Mouse (Mus musculus): Measurements from ENCODE around the gene 4930467E23Rik.
"Not testable (repeated sequence)": the region's sequence is repeated elsewhere in the genome, so short reads cannot be mapped to it uniquely, and the experiment has no call there.

The 4930467E23Rik gene

DNA sequence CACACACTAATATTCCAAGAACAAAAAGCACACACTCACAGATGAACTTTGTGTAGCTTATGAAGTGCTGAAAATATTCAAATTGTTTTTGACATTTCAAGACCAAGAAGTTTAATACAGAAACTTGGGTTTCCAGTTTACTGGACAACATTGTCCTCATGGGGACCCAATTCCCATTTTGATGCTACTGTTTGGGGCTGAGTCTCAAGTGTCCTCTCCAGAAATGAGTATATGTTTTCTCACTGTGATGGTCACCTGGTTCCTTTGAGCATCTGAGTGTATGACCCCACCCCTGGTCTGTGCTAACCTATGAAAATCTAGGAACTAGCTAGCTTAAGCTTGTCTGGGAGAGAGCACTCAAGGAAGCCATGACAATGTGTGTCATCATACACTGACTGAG, 20.4 kb upstream of the 4930467E23Rik start:
- in situ Hi-C loops (cut with MboI, MseI) = loop anchor here (5.0 kb wide), 2 partner anchors 678 to 1103 kb away; no protein-coding TSS in a partner anchor

DNA sequence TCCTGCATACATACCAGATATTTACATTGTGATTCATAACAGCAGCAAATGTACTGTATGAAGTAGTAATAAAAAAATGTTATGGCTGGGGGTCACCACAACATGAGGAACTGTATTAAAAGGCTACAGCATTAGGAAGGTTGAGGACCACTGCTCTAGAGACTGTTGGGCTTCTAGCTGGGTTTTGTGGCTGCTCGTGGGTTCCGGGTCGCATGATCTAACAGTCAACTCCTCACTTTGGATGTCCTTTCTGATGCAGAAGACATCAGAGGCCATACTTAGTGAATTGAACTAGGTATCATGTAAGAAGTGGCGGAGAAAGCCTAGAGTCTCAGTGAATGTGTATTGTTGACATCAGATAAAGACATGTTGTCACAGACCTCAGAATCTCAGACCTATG, 19.9 kb upstream of the 4930467E23Rik start:
- in situ Hi-C loops (cut with MboI, MseI) = loop anchor here (5.0 kb wide), 2 partner anchors 678 to 1103 kb away; no protein-coding TSS in a partner anchor

GRCm38 (mm10) chr8:19711171-19711860, 18.1 kb upstream of the 4930467E23Rik start:
- in situ Hi-C loops (cut with MboI, MseI) = not testable (repeated sequence)

DNA sequence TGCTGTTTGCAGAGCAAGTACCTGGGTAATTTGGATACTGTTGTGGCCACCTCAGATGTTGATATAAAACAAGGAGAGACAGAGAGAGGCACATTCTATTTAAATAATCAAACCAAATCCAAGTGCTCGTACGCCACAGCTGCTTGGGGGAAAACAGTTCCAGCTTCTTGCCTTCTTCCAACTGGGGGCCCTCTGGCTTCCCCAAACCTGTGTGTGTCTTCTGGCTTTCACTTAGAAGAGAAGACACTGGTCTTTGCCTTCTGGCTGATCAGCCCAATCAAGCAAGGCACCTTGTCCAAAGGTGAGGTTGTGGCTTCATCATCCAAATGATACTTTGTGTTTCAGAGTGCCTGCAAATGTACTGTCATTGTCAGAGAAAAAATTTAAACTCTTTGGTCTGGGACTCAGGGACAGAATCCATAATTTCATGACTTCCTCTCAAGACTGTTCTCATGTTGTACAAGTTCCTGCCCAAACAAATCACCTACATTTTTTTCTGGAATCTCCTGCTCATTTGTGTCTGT, 17.1 kb upstream of the 4930467E23Rik start:
- in situ Hi-C loops (cut with MboI, MseI) = not testable (repeated sequence)

- in situ Hi-C loops (cut with MboI, MseI) = not testable (repeated sequence)
These were observed 16.6 kb upstream of the 4930467E23Rik start for GRCm38 (mm10) chr8:19712816-19713215.

DNA sequence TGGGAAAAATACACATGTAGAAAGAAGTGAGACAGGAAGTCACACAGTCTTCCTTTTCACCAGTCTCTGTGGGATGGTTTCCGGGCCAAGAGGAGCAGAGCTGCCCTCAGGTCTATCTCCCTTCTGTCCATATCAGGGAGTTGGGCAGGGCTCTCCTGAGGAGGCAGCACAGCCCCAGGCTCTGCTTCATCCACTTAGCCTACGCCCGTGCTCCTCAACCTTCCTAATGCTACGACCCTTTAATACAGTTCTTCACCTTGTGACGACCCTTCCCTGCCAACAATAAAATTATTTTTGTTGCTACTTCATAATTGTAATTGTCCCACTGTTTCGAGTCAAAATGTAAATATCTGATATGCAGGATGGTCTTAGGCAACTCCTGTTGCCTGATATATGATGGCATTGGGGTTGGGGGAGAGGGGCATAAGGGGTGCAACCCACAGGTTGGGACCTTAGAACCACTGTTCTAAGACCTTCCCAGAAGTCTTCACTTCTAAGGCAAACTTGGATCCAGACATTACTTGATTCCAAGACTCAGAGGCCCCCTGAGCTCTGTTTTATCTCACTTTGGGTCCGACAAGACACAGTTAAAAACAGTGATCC, 16.0 kb upstream of the 4930467E23Rik start:
- in situ Hi-C loops (cut with MboI, MseI) = not testable (repeated sequence)

DNA sequence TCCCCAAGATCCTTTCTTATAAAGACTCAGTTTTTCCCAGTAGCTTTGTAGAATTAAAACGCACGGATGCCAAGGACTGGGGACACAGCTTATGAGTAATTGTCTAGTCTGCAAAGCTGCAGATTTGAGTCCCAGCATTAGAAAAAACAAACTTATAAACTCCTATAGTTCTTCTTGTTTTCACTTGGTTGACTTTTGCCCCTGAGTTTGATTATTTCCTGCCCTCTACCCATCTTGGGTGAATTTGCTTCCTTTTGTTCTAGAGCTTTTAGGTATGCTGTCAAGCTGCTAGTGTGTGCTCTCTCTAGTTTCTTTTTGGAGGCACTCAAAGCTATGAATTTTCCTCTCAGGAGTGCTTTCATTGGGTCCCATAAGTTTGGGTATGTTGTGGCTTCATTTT, 14.9 kb upstream of the 4930467E23Rik start:
- in situ Hi-C loops (cut with MboI, MseI) = not testable (repeated sequence)

GRCm38 (mm10) chr8:19715266-19715665, 14.1 kb upstream of the 4930467E23Rik start:
- in situ Hi-C loops (cut with MboI, MseI) = not testable (repeated sequence)

- in situ Hi-C loops (cut with MboI, MseI) = not testable (repeated sequence)
These were observed 11.5 kb upstream of the 4930467E23Rik start for GRCm38 (mm10) chr8:19717851-19718250.

GRCm38 (mm10) chr8:19719513-19719912, 9.9 kb upstream of the 4930467E23Rik start:
- in situ Hi-C loops (cut with MboI, MseI) = not testable (repeated sequence)

DNA sequence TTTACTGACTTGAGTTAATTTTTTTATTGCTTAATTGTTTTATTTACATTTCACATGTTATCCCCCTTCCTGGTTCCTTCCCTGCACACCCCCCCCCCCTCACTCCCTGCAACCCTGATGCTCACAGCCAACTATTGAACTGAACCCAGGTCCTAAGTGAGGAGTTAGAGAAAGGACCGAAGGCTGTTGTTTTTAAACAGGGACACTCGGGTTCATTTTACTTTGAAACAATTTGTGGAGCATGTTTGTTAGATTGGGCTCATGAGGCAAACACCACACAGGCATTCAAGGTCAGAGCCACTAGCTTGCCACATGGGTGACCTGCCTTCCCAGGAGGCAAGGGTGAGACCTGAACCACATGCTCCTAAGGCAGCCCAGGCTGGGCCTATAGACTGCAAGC, 4.5 kb upstream of the 4930467E23Rik start:
- in situ Hi-C loops (cut with MboI, MseI) = not testable (repeated sequence)

GRCm38 (mm10) chr8:19751773-19752172, 22.4 kb downstream of the 4930467E23Rik start:
- in situ Hi-C loops (cut with MboI, MseI) = not testable (repeated sequence)

- in situ Hi-C loops (cut with MboI, MseI) = not testable (repeated sequence)
These were observed 24.8 kb downstream of the 4930467E23Rik start for GRCm38 (mm10) chr8:19754178-19754577.

GRCm38 (mm10) chr8:19754961-19755360, 25.6 kb downstream of the 4930467E23Rik start:
- in situ Hi-C loops (cut with MboI, MseI) = not testable (repeated sequence)

DNA sequence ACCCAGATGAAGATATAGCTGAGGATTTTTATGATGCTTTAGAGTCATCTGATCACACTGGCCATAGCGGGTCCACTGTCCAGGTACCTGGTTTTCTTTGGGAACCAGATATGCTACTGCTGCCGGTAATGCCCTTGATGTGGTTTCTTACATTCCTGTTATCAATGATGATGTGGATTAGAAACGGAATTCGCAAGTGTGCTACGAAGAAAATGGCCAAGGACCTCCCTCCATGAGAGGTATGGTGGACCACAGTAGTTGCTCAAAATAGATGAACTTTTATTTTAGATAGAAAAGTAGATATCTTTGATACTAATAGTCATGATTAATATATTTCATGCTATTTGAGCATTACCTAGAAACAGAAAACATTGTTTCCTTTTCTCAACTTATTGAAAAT, 32.3 kb downstream of the 4930467E23Rik start:
- in situ Hi-C loops (cut with MboI, MseI) = loop anchor here (5.0 to 10.0 kb wide), 2 partner anchors 36 to 563 kb away; no protein-coding TSS in a partner anchor

DNA sequence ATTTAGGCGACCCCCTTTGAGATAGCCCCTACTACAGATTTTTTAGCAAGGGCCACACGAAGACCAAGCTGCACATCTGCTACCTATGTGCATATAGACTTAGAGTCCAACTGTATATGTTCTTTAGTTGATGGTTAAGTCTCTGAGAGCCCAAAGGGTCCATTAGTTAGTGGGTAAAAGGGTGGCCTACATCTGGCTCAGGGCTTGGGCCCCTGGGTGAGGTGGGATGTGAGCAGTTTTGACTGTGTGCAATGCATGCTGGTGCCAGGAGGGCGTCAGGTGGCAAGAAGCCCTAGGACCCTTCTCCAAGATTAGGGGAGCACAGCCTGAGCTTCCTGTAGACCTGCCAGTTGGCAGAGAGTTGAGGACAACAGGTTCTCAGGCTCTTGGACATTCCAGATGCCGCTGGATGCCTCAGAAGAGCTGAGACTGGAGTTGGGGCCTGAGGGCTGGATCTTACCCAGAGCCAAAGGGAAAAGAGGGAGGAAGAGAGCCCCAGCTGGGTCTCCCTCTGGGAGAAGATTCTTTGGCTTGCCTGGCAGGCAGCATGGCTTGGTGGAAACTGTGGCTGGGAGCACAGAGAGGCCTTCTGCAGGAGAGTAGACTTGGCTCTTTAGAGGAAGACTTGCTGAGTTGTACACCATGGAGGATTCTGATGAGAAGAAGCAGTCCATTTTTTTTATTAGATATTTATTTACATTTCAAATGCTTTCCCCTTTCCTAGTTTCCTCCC, 33.6 kb downstream of the 4930467E23Rik start:
- in situ Hi-C loops (cut with MboI, MseI) = loop anchor here (5.0 to 10.0 kb wide), 2 partner anchors 34 to 562 kb away; no protein-coding TSS in a partner anchor

DNA sequence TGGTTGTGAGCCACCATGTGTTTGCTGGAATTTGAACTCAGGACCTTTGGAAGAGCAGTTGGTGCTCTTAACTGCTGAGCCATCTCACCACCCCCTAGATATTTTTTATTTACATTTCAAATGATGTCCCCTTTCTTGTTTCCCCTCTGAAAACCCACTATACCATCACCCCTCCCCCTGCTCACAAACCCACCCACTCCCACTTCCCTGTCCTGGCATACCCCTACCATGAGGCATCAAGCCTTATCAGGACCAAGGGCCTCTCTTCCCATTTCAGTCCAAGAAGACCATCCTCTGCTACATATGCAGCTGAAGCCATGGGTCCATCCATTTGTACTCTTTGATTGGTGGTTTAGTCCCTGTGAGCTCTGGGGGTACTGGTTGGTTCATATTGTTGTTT, 36.2 kb downstream of the 4930467E23Rik start:
- in situ Hi-C loops (cut with MboI, MseI) = loop anchor here (5.0 to 10.0 kb wide), 4 partner anchors 197 to 767 kb away; no protein-coding TSS in a partner anchor

GRCm38 (mm10) chr8:19773461-19773860, 44.1 kb downstream of the 4930467E23Rik start:
- in situ Hi-C loops (cut with MboI, MseI) = loop anchor here (5.0 kb wide), 1 partner anchor 664 kb away; no protein-coding TSS in a partner anchor

DNA sequence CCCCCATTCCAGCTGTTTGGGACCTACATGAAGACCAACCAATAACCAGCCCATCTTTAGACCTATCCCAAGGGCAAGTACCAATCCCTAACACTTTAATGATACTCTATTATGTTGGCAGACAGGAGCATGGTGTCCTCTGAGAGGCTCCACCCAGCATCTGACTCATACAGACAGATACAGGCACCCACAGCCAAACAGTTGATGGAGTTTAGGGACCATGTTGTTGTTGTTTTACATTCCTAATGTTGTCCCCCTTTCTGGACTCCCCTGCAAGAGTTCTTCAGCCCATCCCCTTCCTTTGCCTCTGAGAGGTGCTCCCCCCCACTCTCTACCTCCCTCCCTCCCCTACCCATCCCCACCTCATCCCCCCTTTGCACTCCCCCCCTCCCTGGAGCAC, 46.9 kb downstream of the 4930467E23Rik start:
- in situ Hi-C loops (cut with MboI, MseI) = loop anchor here (5.0 to 25.0 kb wide), 2 partner anchors 526 to 911 kb away; no protein-coding TSS in a partner anchor

DNA sequence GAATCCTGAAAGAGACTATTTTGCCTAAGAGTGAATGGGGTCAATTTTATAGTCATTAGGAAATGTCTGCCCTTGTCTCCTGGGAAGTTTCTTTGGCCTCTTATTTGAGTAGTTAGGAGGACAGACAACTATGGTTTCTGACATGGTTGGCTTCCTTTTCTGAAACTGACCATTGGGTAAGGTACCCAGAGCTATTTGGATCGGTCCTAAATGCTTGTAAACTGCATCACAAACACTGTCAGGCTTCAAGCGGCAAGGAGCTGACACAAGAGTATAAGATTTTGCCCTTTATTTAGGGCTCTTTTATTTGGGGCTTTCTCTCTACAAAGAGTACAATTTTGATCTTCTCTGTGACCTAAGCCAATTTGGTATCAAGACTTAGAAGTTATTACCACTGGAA, 48.1 kb downstream of the 4930467E23Rik start:
- in situ Hi-C loops (cut with MboI, MseI) = loop anchor here (5.0 to 25.0 kb wide), 2 partner anchors 525 to 910 kb away; no protein-coding TSS in a partner anchor

- in situ Hi-C loops (cut with MboI, MseI) = loop anchor here (5.0 to 25.0 kb wide), 2 partner anchors 524 to 909 kb away; no protein-coding TSS in a partner anchor
These were observed 48.8 kb downstream of the 4930467E23Rik start for GRCm38 (mm10) chr8:19778126-19778525.

Measured in T-helper 1 cell (primary cell).